Mouse (Mus musculus) testis, postnatal 14 days (tissue): ENCODE data around the gene Mapkap1.

ENCODE experiments used
- DNase-seq: peaks from one replicate; pipeline ENCODE4 v3.0.0; 2021; ENCODE audit warnings: low spot score

Gene Mapkap1

GRCm38 (mm10) chr2:34632051-34632450 is 225.5 kb downstream of the Mapkap1 start:
- no peak for DNase-seq

DNA sequence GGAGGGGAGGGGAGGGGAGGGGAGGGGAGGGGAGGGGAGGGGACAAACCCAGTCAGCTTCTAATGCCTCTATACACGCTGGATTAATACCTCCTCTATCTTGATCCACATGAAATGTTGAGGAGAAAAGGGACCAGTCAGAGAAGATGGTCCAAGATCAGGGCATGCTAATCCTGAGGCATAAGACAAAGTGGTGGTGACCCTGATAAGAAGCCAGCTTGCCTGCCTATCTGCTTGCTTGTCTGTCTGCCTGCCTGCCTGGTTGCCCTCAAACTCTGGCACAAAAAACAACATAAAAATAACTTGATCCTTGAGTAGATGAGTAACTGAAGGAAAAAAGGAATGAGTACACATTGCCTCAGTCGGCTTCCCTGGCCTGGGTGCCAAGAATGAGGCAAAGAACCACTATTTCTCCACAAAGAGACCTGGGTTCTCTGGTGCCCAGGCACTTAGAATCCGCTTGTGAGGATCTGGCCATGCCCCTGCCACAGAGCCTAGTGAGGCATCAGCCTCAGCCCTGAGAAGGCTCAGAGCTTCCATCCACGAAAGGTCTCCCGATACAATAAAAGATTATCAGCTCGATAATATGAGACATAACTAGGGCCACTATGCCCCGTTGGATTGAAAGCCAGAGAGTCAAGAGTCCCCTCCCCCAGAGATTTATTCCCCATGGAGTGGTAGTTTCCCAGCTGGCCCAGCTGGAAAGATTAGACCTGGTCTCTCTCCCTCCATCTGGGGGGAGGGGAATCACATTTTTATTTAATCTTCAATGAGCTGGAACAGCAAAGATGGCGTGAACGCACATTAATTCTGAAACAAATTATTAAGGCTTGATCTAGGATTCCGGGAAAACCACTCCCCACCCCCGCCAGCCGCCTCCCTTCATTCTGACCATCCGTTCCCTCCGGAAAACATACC is 228.9 kb downstream of the Mapkap1 start:
- no peak for DNase-seq

DNA sequence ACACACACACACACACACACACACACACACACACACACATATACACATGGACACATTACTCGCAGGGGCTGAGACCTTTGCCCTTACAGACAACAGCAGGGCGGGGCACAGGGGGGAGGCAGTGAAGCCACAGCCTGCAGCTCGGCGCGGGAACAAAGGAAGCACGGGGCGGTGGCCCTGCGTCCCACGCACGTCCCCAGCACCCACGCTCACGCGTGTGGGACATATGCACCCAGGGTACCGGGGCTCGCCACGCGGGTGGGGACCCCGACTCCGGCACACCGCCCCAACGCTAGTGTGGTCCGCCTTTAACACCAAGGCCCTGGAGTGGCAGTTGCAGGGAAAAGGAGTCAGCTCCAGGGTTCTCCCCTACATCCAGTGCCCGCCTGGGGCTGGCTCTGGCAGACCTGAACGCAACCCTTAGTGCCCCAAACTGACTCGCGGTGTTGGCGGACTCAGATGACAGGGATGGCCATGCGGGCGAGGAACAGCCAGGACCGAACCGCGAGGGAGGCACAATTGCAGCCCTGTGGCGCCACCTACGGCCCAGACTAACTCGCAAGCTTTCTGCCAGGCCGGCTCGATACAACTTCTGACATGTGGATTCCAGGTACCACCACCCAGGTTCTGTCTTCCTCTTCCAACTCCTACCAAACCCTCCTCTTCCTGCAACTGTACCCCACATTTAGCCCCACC is 232.5 kb downstream of the Mapkap1 start:
- peak; percentile 72 for DNase-seq

DNA sequence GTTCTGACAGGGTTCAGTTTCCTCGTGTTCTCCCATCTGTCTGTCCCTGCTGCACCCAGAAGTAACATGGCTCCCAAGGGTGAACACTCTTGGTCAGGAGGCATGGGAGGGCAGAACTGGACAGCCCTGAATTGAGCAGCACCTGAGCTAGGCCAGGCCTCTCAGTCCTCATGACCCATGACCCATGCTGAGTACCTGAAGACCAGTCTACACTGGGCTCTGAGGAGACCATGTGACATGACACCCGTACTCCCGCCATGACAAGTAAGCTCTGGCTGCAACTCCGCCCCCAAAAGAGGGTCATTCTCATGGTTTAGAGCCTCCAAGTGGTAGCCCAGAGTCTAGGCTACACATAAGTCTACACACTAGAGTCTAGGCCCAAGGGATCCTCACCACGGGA is 233.2 kb downstream of the Mapkap1 start:
- DNase-seq = no peak

- peak; percentile 62 for DNase-seq
Measured at GRCm38 (mm10) chr2:34642351-34642750, 235.8 kb downstream of the Mapkap1 start.

DNA sequence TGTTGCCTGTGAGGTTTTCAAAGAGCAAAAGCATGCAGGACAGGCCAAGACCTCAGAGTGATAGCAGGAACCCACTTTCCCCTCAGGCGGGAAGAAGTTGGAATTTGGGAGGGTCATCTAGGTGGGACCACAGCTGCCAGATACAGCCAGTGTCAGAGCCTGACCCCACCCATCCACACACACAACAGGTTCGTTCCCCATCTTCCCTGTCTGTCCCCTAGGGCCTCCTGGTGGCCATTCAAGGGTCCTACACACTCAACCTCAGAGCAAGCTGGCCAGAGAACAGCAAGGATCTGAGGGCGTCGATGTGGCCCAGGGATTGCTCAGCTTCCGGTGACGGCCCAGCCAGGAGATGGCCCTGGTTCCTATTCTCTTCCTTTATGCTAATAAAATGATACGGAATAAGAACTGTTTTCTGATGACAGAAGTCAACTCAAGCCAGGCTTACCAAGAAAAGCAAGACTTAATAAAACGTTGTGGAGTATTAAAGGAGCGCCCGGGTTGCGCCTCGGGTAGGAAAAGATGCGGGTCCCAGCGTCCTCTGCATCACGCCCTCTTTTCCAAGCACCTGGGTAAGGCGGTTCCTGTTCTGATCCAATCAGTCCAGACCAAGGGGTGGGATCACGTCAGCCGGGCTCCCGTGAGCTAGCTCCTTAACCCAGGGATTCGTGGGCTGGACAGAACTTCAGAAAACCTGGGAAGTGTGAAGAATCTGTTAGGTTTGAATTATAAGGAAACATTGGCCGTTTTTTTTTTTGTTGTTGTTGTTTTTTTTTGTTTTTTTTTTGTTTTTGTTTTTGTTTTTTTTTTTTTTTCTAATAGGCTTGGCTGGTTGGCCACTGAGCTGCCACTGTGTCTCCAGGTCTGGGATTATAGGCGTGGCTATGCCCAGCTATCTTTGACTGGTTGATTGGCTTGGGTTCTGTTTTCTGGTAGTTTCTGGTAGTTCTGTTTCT is 238.3 kb downstream of the Mapkap1 start:
- peak; percentile 49 for DNase-seq

DNA sequence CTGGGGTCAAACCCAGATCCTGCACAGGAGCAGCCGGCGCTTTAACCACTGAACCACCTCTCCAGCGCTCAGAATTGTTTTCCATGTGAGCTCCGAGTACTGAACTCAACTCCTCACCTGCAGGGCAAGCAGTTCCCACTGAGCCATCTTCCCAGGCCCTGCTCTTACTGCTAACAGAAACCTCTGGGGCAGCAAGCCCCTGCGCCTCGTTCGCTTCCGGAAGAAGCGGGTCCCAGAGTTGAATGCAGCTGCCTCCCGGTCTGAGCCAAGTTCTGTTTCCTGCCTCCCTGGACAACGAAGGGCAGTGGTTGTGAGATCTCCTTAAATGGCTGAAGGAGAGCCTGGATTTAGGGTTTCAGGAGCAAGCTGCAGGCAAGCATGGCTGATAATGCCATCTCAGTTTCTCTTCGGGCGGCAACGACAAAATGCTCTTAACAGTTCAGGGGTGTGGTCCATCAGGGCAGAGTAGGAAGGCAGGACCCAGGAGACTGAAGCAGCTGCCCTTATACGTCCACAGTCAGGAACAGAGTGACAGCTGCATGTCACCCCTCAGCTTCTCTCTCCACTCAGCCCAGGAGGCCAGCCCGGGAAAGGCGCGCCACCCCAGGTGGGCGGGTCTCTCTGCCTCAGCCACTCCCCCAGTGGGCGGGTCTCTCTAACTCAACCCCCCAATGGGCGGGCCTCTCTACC is 239.4 kb downstream of the Mapkap1 start:
- DNase-seq = peak; percentile 86

DNA sequence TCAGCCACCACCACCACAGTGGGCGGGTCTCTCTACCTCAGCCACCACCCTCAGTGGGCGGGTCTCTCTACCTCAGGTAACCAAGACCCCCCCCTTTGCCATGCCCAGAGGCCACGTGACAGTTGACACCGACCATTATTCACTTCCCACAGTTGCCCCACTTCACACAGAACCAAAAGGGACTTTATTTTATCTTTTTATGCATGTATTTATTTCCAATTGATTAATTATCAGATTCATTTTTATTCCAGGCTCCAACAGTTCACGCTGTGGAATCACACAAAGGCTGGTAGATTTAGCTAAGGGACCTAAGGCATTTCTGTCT is 239.9 kb downstream of the Mapkap1 start:
- DNase-seq = no peak

- DNase-seq = no peak
Measured at GRCm38 (mm10) chr2:34647410-34647809, 240.8 kb downstream of the Mapkap1 start.

GRCm38 (mm10) chr2:34667820-34668219 is 261.2 kb downstream of the Mapkap1 start:
- DNase-seq = no peak

DNA sequence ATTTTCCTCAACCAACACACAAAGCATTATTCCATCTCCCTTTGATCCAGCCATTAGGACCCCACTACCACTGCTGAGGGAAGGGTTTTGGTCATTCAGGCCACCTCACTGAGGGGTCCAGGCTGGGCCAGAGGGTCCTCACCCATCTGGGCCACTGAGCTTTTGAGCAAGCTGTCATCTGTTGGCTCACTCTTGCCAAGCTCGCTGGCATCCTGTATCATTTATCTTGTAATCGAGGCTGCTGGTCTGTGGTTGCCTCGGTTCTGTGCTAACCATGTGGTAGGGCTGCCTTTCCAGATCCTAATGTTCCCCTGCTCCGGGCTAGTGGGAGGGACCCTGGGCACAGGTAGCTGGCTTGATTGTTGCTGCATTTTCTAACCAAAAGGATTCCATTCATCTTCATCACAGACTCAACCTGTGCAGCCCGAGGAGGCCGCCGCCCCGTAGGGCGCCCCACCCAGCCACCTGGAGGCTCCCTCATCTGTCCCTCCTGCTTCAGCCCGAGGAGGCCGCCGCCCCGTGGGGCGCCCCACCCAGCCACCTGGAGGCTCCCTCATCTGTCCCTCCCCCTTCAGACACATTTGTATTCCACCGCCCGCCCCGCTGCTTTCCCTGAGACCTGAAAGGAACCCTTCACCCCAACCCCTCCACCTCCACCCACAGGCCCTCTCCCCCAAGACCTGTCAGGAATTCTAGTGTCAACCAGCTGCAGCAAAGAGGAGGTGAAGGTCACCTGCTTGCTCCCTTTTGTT is 262.0 kb downstream of the Mapkap1 start:
- DNase-seq = no peak

GRCm38 (mm10) chr2:34669203-34669746 is 262.7 kb downstream of the Mapkap1 start:
- DNase-seq = no peak

DNA sequence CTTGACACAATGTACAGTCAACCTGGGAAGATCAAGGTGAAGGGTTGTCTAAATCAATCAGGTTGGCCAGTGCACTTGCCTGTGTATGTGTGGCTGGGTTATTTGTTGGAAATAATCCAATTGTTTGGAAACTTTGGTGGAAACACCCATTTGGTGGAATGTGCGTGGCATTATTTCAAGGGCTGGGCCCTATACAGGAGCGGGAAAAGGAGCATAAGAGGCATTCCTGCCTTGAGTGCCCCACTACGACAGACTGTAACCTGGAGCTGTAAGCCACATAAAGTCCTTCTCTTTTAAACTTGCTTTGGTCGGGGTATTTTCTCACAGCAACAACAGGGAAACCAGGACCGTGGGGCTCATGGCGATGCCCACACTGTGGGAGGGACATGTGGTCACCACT is 263.9 kb downstream of the Mapkap1 start:
- no peak for DNase-seq

DNA sequence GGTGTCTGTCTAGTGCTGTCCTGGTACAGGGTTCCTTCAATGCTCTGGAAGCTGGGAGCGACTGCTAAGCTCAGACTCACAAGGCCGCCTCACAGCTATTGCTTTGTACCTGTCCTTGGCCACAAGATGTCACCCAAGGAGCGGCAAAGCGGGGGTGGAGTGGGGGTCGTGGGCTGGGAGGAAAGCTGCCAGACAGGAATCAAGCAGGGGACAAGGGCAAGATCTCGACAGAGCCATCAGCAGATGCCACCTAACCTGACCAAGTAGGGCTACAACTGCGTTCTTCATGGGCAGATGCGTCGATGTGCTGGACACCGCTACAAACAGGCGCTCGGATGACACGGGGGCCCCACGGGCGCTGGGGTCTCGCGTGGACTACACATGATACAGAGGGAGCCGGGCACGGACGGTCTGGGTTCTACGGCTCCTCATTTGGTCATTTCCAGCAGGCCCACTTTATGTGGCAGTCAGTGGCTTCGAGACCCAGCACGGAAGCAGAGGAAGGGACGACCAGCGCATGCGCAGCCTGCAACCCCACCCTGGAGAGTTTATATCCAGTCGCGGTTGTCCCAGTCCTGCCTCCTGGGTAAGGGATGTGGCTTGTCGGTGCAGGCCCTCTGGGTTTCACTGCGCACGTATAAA is 264.9 kb downstream of the Mapkap1 start:
- DNase-seq = no peak

DNA sequence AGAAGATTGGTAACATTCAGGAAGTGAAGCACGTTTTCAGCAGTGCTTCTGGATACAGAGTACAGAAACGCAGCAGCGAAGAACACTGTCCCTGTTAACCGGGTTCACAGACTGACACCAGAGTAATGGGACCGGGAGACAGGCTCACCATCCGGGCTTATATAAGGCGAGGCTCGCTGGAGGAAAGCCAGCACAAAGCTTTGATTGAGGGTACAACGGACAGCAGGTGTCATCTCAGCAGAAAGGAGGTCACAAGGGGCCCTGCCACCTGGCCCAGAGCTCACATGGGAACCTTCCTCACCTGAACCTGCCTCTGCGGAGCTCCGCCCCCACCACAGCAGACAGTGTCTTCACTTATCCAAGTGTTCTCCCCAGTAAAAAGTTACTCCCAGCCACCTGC is 267.3 kb downstream of the Mapkap1 start:
- DNase-seq = no peak
